In genomic region chr10:70767461-70767860, GRCm38 (mm10) we compare ENCODE assay signal across 18 mouse cellular contexts.
"Had no signal": no experiment of that assay in that cellular context is flagged by ENCODE, and none has a peak within 500 bp of the region (broad histone marks: within the 10 kb centered on the region; RNA-seq: fewer than 3 reads in every experiment).

No protein-coding gene starts in this region.

- DNase-seq: kidney, adult 18-20 months; kidney, adult 9 months; kidney, postnatal 14 days; kidney, postnatal 4 days; liver, embryonic 13.5 days; lung, adult 2 months; lung, postnatal 14 days; lung, postnatal 4 days; right cerebral cortex, adult 18-20 months; right cerebral cortex, postnatal 14 days; right cerebral cortex, postnatal 4 days; thymus, adult 2 months; thymus, postnatal 14 days; thymus, postnatal 4 days had no signal

- H3K4me3 ChIP-seq: liver, embryonic 13.5 days; midbrain, embryonic 12.5 days; myocyte; neural tube, embryonic 13.5 days had no signal

- H3K27ac ChIP-seq: liver, embryonic 13.5 days; midbrain, embryonic 12.5 days; neural tube, embryonic 13.5 days; stomach, postnatal 0 days had no signal

- H3K4me1 ChIP-seq: liver, embryonic 13.5 days had no signal
